Mouse (Mus musculus) small intestine, adult 2 months (tissue): ENCODE measurements at regions not wholly inside any gene's neighbourhood (a gene's known extent, or its start where the extent isn't known, plus 50 kb on each side); places are given as distances from the start of the nearest gene placed in this dataset.

ENCODE experiments used
- CTCF ChIP-seq: fragments of 200-500 bp; IDR thresholded peaks from 2 replicates; pipeline ENCODE4 v1.5.1; 2012; ENCODE audit warnings: low read depth, mild to moderate bottlenecking, control low read depth, inconsistent platforms, low read length, moderate library complexity, mixed read lengths; ENCODE audit not compliant: insufficient replicate concordance, insufficient read length; ENCODE audit errors: extremely low read depth
- POLR2A ChIP-seq: fragments of 200-500 bp; IDR thresholded peaks from 2 replicates; pipeline ENCODE4 v1.6.1; 2012; ENCODE audit warnings: low read depth, mild to moderate bottlenecking, control low read depth, inconsistent platforms, low read length, moderate library complexity

DNA sequence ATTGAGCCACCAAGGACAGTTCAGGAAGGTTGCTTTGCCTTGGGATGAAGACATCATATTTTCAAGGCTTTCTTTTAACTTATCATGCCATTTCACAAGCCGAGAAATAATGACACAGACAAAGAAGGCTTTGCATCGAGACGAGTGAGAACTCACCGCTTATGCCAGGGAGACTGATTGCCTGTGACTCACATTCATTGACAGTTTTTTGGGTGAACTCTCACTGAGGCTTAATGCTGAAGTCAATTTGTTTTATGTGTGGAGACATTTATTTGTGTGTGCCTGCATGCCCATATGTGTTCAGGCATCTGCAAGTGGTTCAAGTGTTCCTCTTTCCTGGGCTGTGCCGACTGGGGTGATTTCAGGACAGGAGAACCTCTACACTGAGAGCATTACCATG lies 297.8 kb upstream of the Pik3r1 start:
- TF ChIP-seq CTCF (no peak), POLR2A (no peak)
